Mouse (Mus musculus): Measurements from ENCODE around the gene Ccdc9b. TPM values are rescaled to one million over a fixed set of nuclear protein-coding genes. Genes with fewer than 3 reads are reported as not detected.

Ccdc9b gene
- polyA plus RNA-seq, 1 experiment = 9.3 TPM

- Histone ChIP-seq H3K36me3 (ENCODE audit: control insufficient read depth, insufficient read depth) (no peaks in the 10 kb centered on the region), H3K27me3 (ENCODE audit: control insufficient read depth, insufficient read depth, insufficient read length) (peaks cover 58% of the 10 kb centered on the region), H3K79me3 (ENCODE audit: low read depth) (no peaks in the 10 kb centered on the region), H3K4me3 (ENCODE audit: insufficient read depth, poor library complexity, severe bottlenecking) (no peak overlapping the region), H3ac (ENCODE audit: control insufficient read depth, insufficient read length, low read depth) (no peak overlapping the region), H3K79me2 (ENCODE audit: control insufficient read depth, insufficient read depth) (no peaks in the 10 kb centered on the region)
- no peak for TF ChIP-seq USF1 (IDR thresholded peaks at IDR 0.05; ENCODE audit: low read depth)
- TF ChIP-seq MYOG (IDR thresholded peaks at IDR 0.05; ENCODE audit: control insufficient read depth, extremely low read depth, insufficient read length) = no peak
- no peak for TF ChIP-seq CEBPB (IDR thresholded peaks at IDR 0.05; ENCODE audit: low read depth)
- no peak for TF ChIP-seq MAX (IDR thresholded peaks at IDR 0.05)
- no peak for TF ChIP-seq MYOD1 (IDR thresholded peaks at IDR 0.05; ENCODE audit: control insufficient read depth, insufficient read length, low read depth)
- TF ChIP-seq CTCF (IDR thresholded peaks at IDR 0.05; ENCODE audit: control insufficient read depth, insufficient read depth, insufficient read length) = no peak
- TF ChIP-seq FOSL1 (IDR thresholded peaks at IDR 0.05; ENCODE audit: insufficient read depth, low read length, poor library complexity, severe bottlenecking) = no peak
Measured at GRCm38 (mm10) chr2:118708472-118708871, 54.0 kb downstream of the Ccdc9b start.

- no peaks in the 10 kb centered on the region for H3K79me3 ChIP-seq (ENCODE audit: low read depth)
- H3ac ChIP-seq (ENCODE audit: control insufficient read depth, insufficient read length, low read depth) = no peak overlapping the region
- no peaks in the 10 kb centered on the region for H3K36me3 ChIP-seq (ENCODE audit: control insufficient read depth, insufficient read depth)
- peaks cover 52% of the 10 kb centered on the region for H3K27me3 ChIP-seq (ENCODE audit: control insufficient read depth, insufficient read depth, insufficient read length)
- H3K4me3 ChIP-seq (ENCODE audit: insufficient read depth, poor library complexity, severe bottlenecking) = no peak overlapping the region
- no peaks in the 10 kb centered on the region for H3K79me2 ChIP-seq (ENCODE audit: control insufficient read depth, insufficient read depth)
- no peak for TF ChIP-seq CTCF (IDR thresholded peaks at IDR 0.05; ENCODE audit: control insufficient read depth, insufficient read depth, insufficient read length)
- no peak for TF ChIP-seq MYOD1 (IDR thresholded peaks at IDR 0.05; ENCODE audit: control insufficient read depth, insufficient read length, low read depth)
- no peak for TF ChIP-seq MYOG (IDR thresholded peaks at IDR 0.05; ENCODE audit: control insufficient read depth, extremely low read depth, insufficient read length)
Measured at GRCm38 (mm10) chr2:118706436-118706835, 56.0 kb downstream of the Ccdc9b start.

Other genes with a start within 250 kb of the Ccdc9b start
- gene Bmf, start 213.0 kb downstream of the Ccdc9b start, polyA plus RNA-seq (2012; fragmentation: generic; extraction: Trizol) = 0.42 TPM
- 54.9 TPM for gene Bub1b, start 164.4 kb downstream of the Ccdc9b start, polyA plus RNA-seq (2012; fragmentation: generic; extraction: Trizol)
- 0.13 TPM for gene Pak6, start 99.4 kb downstream of the Ccdc9b start, polyA plus RNA-seq (2012; fragmentation: generic; extraction: Trizol)
- 0.02 TPM for gene Ankrd63, start 58.7 kb downstream of the Ccdc9b start, polyA plus RNA-seq (2012; fragmentation: generic; extraction: Trizol)
- gene Plcb2, start 34.2 kb downstream of the Ccdc9b start, polyA plus RNA-seq (2012; fragmentation: generic; extraction: Trizol) = not detected
- 10.3 TPM for gene Inafm2, start 16.9 kb downstream of the Ccdc9b start, polyA plus RNA-seq (2012; fragmentation: generic; extraction: Trizol)
- gene Phgr1, start 10.1 kb upstream of the Ccdc9b start, polyA plus RNA-seq (2012; fragmentation: generic; extraction: Trizol) = not detected
- 0.05 TPM for gene Disp2, start 17.1 kb upstream of the Ccdc9b start, polyA plus RNA-seq (2012; fragmentation: generic; extraction: Trizol)
- gene Knstrn, start 51.3 kb upstream of the Ccdc9b start, polyA plus RNA-seq (2012; fragmentation: generic; extraction: Trizol) = 76.0 TPM
- 15.2 TPM for gene Ivd, start 99.3 kb upstream of the Ccdc9b start, polyA plus RNA-seq (2012; fragmentation: generic; extraction: Trizol)
- 8.6 TPM for gene Bahd1, start 137.7 kb upstream of the Ccdc9b start, polyA plus RNA-seq (2012; fragmentation: generic; extraction: Trizol)
- gene Chst14, start 163.8 kb upstream of the Ccdc9b start, polyA plus RNA-seq (2012; fragmentation: generic; extraction: Trizol) = 21.3 TPM